Mouse (Mus musculus) brain, embryonic 14.5 days (tissue): ENCODE measurements at regions not wholly inside any gene's neighbourhood (a gene's known extent, or its start where the extent isn't known, plus 50 kb on each side); places are given as distances from the start of the nearest gene placed in this dataset.

Experiments
- DNase-seq: peaks from one replicate; pipeline ENCODE4 v3.0.0-alpha.2; 2011; ENCODE audit warnings: low read depth
- CTCF ChIP-seq: fragments of 200-500 bp; IDR thresholded peaks from 2 replicates; pipeline ENCODE4 v1.5.1; 2012; ENCODE audit warnings: inconsistent platforms, mild to moderate bottlenecking, moderate library complexity, borderline replicate concordance; ENCODE audit not compliant: insufficient read depth, insufficient read length; ENCODE audit errors: extremely low read depth
- POLR2A ChIP-seq: fragments of 200-500 bp; IDR thresholded peaks from 2 replicates; pipeline ENCODE4 v1.6.1; 2012; ENCODE audit warnings: mild to moderate bottlenecking, inconsistent platforms, borderline replicate concordance; ENCODE audit not compliant: poor library complexity, insufficient read depth, insufficient read length, severe bottlenecking; ENCODE audit errors: extremely low read depth

- no peak for TF ChIP-seq CTCF
- no peak for TF ChIP-seq POLR2A
- DNase-seq = no peak
Measured at GRCm38 (mm10) chr1:22901018-22901625, 95.3 kb upstream of the Rims1 start.

GRCm38 (mm10) chr1:22895099-22895498 lies 89.3 kb upstream of the Rims1 start:
- TF ChIP-seq POLR2A = no peak
- no peak for TF ChIP-seq CTCF

DNA sequence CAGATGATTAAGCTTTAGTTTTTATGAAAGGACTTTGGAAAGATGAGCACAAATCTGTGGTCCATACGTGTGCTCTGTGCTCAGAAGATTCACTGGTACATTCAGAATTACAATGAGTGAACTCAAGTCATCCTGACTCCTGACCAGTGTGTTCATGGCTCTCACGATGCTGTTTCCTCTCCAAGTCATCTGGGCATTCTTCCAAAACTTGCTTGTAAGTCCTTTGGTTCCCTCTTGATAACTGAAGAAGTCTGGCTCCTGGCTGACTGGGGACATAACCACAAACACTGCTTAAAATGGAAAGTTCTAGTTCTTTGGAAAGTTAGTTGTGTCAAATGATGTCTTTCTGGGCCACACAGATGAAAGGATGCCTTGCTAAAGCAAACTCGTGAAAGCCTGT lies 57.2 kb upstream of the Rims1 start:
- DNase-seq = no peak
- no peak for TF ChIP-seq CTCF
- no peak for TF ChIP-seq POLR2A

More at GRCm38 (mm10) chr1:22895099-22895498, 89.3 kb upstream of the Rims1 start:
- no peak for DNase-seq
